Mouse (Mus musculus) midbrain, postnatal 0 days (tissue): ENCODE data around the gene Suclg2. TPM values are rescaled to one million over a fixed set of nuclear protein-coding genes. Genes with fewer than 3 reads are reported as not detected.
A peak's percentile ranks its signal among the peaks of the same experiment; 100 is the strongest.

Experiments used
- ATAC-seq: fragments of 200-750 bp; cut with Nextera tagmentation; 2 replicates; pipeline ENCODE4 v1.8.0; 2017; ENCODE audit warnings: moderate number of reproducible peaks, mild to moderate bottlenecking, moderate TSS enrichment, moderate library complexity; ENCODE audit not compliant: low FRiP score
- DNase-seq: peaks from one replicate; pipeline ENCODE4 v3.0.0-alpha.2; 2015; ENCODE audit warnings: low spot score
- H3K27ac ChIP-seq: fragments of 300-500 bp; sonication (generic); 2 replicates; pipeline ENCODE4 v1.5.1; 2014; ENCODE audit warnings: low read depth, mild to moderate bottlenecking, low read length, mixed read lengths
- H3K27me3 ChIP-seq: fragments of 300-500 bp; sonication (generic); 2 replicates; pipeline ENCODE4 v1.6.1; 2014; ENCODE audit warnings: low read length, control low read depth, mixed read lengths; ENCODE audit not compliant: insufficient read depth
- H3K36me3 ChIP-seq: fragments of 300-500 bp; sonication (generic); 2 replicates; pipeline ENCODE4 v1.6.1; 2014; ENCODE audit warnings: low read length, control low read depth, mixed read lengths; ENCODE audit not compliant: insufficient read depth
- H3K4me1 ChIP-seq: fragments of 300-500 bp; sonication (generic); 2 replicates; pipeline ENCODE4 v1.6.1; 2014; ENCODE audit warnings: mild to moderate bottlenecking, control low read depth, antibody characterized with exemption, low read length, mixed read lengths; ENCODE audit not compliant: insufficient read depth
- H3K4me2 ChIP-seq: fragments of 300-500 bp; sonication (generic); 2 replicates; pipeline ENCODE4 v1.6.1; 2014; ENCODE audit warnings: low read depth, mild to moderate bottlenecking, low read length, mixed read lengths; ENCODE audit not compliant: poor library complexity, severe bottlenecking
- H3K4me3 ChIP-seq: fragments of 300-500 bp; sonication (generic); 2 replicates; pipeline ENCODE4 v1.5.1; 2014; ENCODE audit warnings: low read depth, mild to moderate bottlenecking, low read length, moderate library complexity
- H3K9ac ChIP-seq: fragments of 300-500 bp; sonication (generic); replicated peaks from 2 replicates; pipeline ENCODE4 v1.6.1; 2014; ENCODE audit warnings: mild to moderate bottlenecking, low read length, moderate library complexity, mixed read lengths; ENCODE audit not compliant: poor library complexity, severe bottlenecking
- H3K9me3 ChIP-seq: fragments of 300-500 bp; sonication (generic); 2 replicates; pipeline ENCODE4 v1.6.1; 2016; ENCODE audit warnings: low read length, control low read depth
- CTCF ChIP-seq: IDR thresholded peaks from 2 replicates; pipeline ENCODE4 v1.5.1; 2016; ENCODE audit warnings: antibody characterized with exemption, mild to moderate bottlenecking
- WGBS: fragments of 180-500 bp; shearing (Covaris S2); extraction: QIAGEN DNeasy Blood & Tissue Kit; methylation state at CpG from one replicate; pipeline ENCODE4 v1.1.7; 2014; 5-methylcytosine and 5-hydroxymethylcytosine counted together
- polyA plus RNA-seq: library from polyadenylated mRNA; unstranded; fragments of >200 nt; fragmentation: Nextera tagmentation; extraction: Ambion mirVana; gene quantifications from 2 replicates; pipeline ENCODE4 v1.2.1, GENCODE M21; 2015
- total RNA-seq: library from RNA; depleted of rRNA; stranded (reverse); fragments of >200 nt; gene quantifications from 2 replicates; pipeline ENCODE4 v1.2.3, GENCODE M21; 2014

Gene Suclg2
- total and polyA plus RNA-seq, 2 experiments from 2014 or later = 14.4 to 15.7 TPM

DNA sequence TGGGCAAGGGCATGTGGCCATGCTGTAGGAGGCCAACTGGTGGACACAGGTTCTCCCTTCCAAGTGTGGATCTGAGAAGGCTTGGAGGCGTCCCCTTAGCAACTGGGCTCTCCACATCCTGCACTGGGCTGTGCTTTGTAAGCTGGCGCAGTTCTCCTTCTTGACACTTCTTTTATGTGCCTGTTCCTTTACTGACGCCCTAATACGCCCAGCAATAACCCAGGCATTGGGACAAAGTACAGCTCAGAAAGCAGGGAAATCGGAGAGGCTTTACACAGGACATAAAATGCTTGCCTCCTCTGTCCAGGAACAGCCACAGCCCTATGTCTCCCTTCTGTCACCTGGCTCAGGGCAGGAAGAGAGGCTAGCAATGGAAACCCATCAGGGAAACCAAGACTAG, 9.5 kb downstream of the Suclg2 start:
- Histone ChIP-seq H3K4me1 (0 out of 2 replicates have a peak, but pooled peaks cover 3% of the 10 kb centered on the region), H3K36me3 (no peaks in the 10 kb centered on the region), H3K9me3 (no peaks in the 10 kb centered on the region), H3K4me2 (no peak overlapping the region), H3K27ac (no peak overlapping the region), H3K4me3 (no peak overlapping the region), H3K9ac (no peak overlapping the region), H3K27me3 (no peaks in the 10 kb centered on the region)
- DNase-seq = no peak
- no peak for TF ChIP-seq CTCF
- ATAC-seq = no peak
- WGBS = 76% methylated on average over 5 of the region's 5 CpGs

DNA sequence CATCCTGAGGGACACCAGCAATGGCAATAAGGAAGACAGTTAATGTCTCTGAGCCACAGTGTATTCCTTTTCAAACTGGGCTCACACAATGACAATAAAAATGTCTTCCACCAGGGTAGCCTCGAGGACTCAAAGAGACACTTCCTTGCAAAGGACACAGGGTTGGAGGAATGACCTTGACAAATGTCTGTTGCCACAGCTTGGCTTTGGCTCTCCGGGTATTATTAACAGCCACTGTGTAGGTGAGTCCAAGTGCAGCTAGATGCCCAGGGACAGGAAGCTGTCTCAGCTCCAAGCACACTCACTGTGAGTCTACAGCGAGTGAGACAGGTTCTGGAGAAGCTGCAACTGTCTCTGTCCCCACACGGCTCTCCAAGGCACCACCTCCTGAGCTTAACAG, 14.0 kb downstream of the Suclg2 start:
- no peaks in the 10 kb centered on the region for H3K36me3 ChIP-seq
- ATAC-seq (no peak), DNase-seq (no peak)
- H3K9me3 ChIP-seq = no peaks in the 10 kb centered on the region
- H3K27me3 ChIP-seq = no peaks in the 10 kb centered on the region
- no peak overlapping the region for H3K4me2 ChIP-seq
- H3K27ac ChIP-seq = no peak overlapping the region
- 83% methylated on average over 4 of the region's 4 CpGs for WGBS
- no peak overlapping the region for H3K4me3 ChIP-seq
- H3K9ac ChIP-seq = no peak overlapping the region
- TF ChIP-seq CTCF = no peak
- no peaks in the 10 kb centered on the region for H3K4me1 ChIP-seq

DNA sequence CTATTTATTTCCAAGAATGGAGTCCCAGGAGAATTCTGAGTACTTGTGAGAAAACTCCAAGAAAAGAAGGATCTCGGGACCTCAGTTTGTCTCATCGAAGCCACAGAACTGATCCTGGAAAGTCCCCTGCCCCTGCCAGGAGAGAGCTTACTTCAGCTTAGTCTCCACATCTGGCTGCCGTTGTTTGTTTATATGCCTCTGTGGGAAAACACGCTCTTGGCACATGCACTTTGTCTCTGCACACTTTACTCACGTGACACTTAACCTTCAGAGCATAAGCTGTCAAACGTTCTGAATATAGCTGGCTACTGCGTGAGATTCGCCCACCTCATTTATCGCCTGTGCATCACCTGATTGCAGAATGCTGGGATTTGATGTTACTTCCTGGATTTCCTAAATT, 16.4 kb downstream of the Suclg2 start:
- Histone ChIP-seq H3K4me1 (no peaks in the 10 kb centered on the region), H3K27ac (no peak overlapping the region), H3K36me3 (no peaks in the 10 kb centered on the region), H3K9me3 (no peaks in the 10 kb centered on the region), H3K4me3 (no peak overlapping the region), H3K27me3 (no peaks in the 10 kb centered on the region), H3K9ac (no peak overlapping the region), H3K4me2 (no peak overlapping the region)
- no peak for DNase-seq
- ATAC-seq = no peak
- TF ChIP-seq CTCF = no peak
- WGBS = 85% methylated on average over 9 of the region's 9 CpGs

DNA sequence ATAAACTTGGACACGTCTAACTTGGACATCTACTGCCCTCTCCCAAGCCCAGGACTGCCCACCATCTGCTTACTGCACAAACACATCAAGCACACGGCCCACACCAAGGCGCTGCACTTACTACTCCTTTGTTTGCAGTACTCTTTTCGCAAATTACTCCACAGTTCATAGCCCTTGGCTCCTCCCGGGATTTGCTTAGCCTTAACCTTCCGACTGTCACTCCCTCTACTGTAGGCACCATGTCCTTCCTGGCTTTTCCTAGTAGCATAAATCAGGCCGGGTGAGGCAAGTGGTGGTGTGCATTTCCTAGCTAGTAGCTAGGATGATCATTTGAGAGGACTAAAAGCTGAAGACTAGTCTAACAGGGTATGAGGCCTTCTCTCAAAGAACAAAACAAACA, 16.8 kb downstream of the Suclg2 start:
- no peak overlapping the region for H3K27ac ChIP-seq
- no peak overlapping the region for H3K4me3 ChIP-seq
- 77% methylated on average over 7 of the region's 7 CpGs for WGBS
- no peak for TF ChIP-seq CTCF
- ATAC-seq (no peak), DNase-seq (no peak)
- no peaks in the 10 kb centered on the region for H3K4me1 ChIP-seq
- no peak overlapping the region for H3K4me2 ChIP-seq
- no peaks in the 10 kb centered on the region for H3K36me3 ChIP-seq
- H3K9ac ChIP-seq = no peak overlapping the region
- no peaks in the 10 kb centered on the region for H3K27me3 ChIP-seq
- no peaks in the 10 kb centered on the region for H3K9me3 ChIP-seq

DNA sequence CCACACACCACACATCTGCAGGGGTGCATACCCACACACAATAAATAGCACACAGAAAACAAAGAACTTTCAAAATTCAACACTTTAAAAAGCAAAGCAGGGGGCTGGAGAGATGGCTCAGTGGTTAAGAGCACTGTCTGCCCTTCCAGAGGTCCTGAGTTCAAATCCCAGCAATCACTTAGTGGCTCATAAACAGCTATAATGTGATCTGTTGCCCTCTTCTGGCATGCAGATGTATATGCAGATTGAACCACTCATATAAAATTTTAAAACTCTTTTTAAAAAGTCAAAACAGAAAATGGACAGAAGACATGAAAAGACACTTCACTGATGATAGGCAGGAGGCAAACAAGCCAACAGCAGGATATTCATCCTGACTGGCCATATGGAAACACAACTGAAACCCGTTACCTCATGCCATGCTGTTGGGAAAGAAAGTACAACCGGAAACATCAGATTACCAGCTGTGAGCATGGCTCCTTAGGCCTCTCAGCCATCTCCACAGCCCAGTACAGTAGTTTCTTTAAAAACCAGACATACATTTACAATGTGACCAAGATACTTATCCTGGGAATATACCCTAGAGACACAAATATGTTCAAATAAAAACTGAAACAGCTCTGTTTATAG, 17.5 kb downstream of the Suclg2 start:
- Histone ChIP-seq H3K4me2 (no peak overlapping the region), H3K4me1 (no peaks in the 10 kb centered on the region), H3K9ac (no peak overlapping the region), H3K27ac (no peak overlapping the region), H3K4me3 (no peak overlapping the region), H3K9me3 (no peaks in the 10 kb centered on the region), H3K36me3 (no peaks in the 10 kb centered on the region), H3K27me3 (no peaks in the 10 kb centered on the region)
- TF ChIP-seq CTCF = peak; percentile 51
- DNase-seq = no peak
- no peak for ATAC-seq
- WGBS = 84% methylated on average over 2 of the region's 2 CpGs

DNA sequence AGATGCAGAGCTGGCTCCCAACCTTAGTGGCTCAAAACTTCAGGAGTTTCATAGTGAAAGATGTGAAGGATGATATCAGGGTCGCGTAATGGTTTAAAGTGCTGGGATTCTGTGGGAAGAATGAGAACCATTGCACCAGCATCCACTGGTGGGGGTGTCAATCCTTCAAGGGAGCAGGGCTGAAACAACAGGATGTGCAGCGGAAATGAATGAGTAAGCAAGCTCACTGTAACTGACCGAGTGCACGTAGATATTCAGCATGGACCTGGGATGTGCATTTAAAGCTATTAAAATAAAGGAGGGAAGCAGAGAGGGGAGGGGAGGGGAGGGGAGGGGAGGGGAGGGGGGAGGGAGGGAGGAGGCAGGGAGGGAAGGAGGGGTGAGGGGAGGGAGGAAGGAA, 18.4 kb downstream of the Suclg2 start:
- no peak overlapping the region for H3K27ac ChIP-seq
- no peaks in the 10 kb centered on the region for H3K9me3 ChIP-seq
- no peak overlapping the region for H3K4me2 ChIP-seq
- TF ChIP-seq CTCF = no peak
- H3K4me1 ChIP-seq = no peaks in the 10 kb centered on the region
- no peaks in the 10 kb centered on the region for H3K27me3 ChIP-seq
- H3K4me3 ChIP-seq = no peak overlapping the region
- no peak for DNase-seq
- H3K9ac ChIP-seq = no peak overlapping the region
- no peaks in the 10 kb centered on the region for H3K36me3 ChIP-seq
- 87% methylated on average over 3 of the region's 5 CpGs for WGBS
- ATAC-seq = no peak
